Mouse (Mus musculus): ENCODE measurements around the gene Rusc2.

DNA sequence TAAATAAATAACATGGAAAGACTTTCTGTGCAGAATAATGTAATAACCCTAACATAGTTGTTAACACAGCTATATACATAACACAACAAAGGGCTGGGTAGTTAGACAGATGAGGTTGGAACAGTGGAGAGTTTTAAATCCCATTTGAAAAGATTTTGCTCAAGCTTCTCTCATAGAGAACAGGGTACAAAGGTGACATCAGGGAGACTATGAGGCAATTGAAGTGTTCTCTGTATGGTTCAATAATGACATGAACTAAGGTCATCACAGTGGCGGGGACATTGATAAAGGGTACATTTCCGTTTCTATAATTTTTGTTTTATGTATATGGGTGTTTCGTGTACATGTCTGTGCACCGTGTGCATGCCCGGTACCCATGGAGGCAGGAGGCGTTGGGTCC lies 2.2 kb upstream of the Rusc2 start:
- TF ChIP-seq CTCF (IDR thresholded peaks at IDR 0.05; ENCODE audit: control insufficient read depth, insufficient read depth, low read length) (no peak), POLR2A (IDR thresholded peaks at IDR 0.05; ENCODE audit: borderline replicate concordance, control insufficient read depth, low read depth, low read length) (no peak)
